Mouse (Mus musculus): ENCODE measurements around the gene Uvrag. TPM values are rescaled to one million over a fixed set of nuclear protein-coding genes. Genes with fewer than 3 reads are reported as not detected.

Gene Uvrag
- total and polyA plus RNA-seq, 3 experiments, result 15.0 to 19.5 TPM; not detected in 1

GRCm38 (mm10) chr7:99116781-99117180 is 24.2 kb downstream of the Uvrag start:
- H3K36me3 ChIP-seq (ENCODE audit: control insufficient read depth in 1 of 2, insufficient read depth in 2 of 2, low read length in 2 of 2), result 0 out of 4 replicates have a peak, but pooled peaks cover 0 to 2% of the 10 kb centered on the region in 2 experiments
- H3K4me3 ChIP-seq (ENCODE audit: control insufficient read depth in 1 of 2, insufficient read depth in 1 of 2, low read depth in 2 of 2, low read length in 2 of 2), result no peak overlapping the region
- no peaks in the 10 kb centered on the region for H3K27me3 ChIP-seq (ENCODE audit: control insufficient read depth in 1 of 2, insufficient read depth in 2 of 2, low read length in 2 of 2)
- H3K79me2 ChIP-seq (ENCODE audit: control insufficient read depth, insufficient read depth, low read length, poor library complexity), result no peaks in the 10 kb centered on the region; the same call in 1 of the 2 replicates
- no peaks in the 10 kb centered on the region for H3K4me1 ChIP-seq (ENCODE audit: control insufficient read depth in 1 of 2, insufficient read depth in 2 of 2, low read length in 2 of 2)
- no peak for DNase-seq (ENCODE audit: low read depth, low spot score)
- no peak overlapping the region for H3K9ac ChIP-seq (ENCODE audit: control insufficient read depth, low read depth, low read length, poor library complexity, severe bottlenecking)
- no peaks in the 10 kb centered on the region for H3K9me3 ChIP-seq (replicated peaks; ENCODE audit: insufficient read depth, low read length)
- TF ChIP-seq TAL1 (IDR thresholded peaks at IDR 0.05; ENCODE audit: low read length) (no peak), ETS1 (IDR thresholded peaks at IDR 0.05; ENCODE audit: low read depth, low read length) (no peak), ZNF384 (IDR thresholded peaks at IDR 0.05; ENCODE audit: low read depth, low read length) (no peak), JUND (IDR thresholded peaks at IDR 0.05; ENCODE audit: low read depth, low read length) (no peak), NRF1 (IDR thresholded peaks at IDR 0.05; ENCODE audit: insufficient read depth, low read depth, low read length, poor library complexity, severe bottlenecking) (no peak), MAZ (IDR thresholded peaks at IDR 0.05; ENCODE audit: low read depth, low read length) (no peak), UBTF (IDR thresholded peaks at IDR 0.05; ENCODE audit: borderline replicate concordance, insufficient read depth, low read depth, low read length) (no peak), RCOR1 (IDR thresholded peaks at IDR 0.05; ENCODE audit: low read depth, low read length) (no peak), MYB (IDR thresholded peaks at IDR 0.05; ENCODE audit: low read depth, low read length) (no peak), EP300 (IDR thresholded peaks at IDR 0.05; ENCODE audit: low read depth in 1 of 2, low read length in 2 of 2) (no peak), ELF1 (IDR thresholded peaks at IDR 0.05; ENCODE audit: low read depth, low read length) (no peak), HCFC1 (IDR thresholded peaks at IDR 0.05; ENCODE audit: low read depth, low read length) (no peak), POLR2A (IDR thresholded peaks at IDR 0.05; ENCODE audit: control insufficient read depth in 1 of 2, insufficient read depth in 1 of 2, low read depth in 1 of 2, low read length in 2 of 2, poor library complexity in 1 of 2) (no peak), GABPA (IDR thresholded peaks at IDR 0.05; ENCODE audit: low read depth, low read length) (no peak), MYC (IDR thresholded peaks at IDR 0.05; ENCODE audit: low read depth, low read length) (no peak), SIN3A (IDR thresholded peaks at IDR 0.05; ENCODE audit: low read length) (no peak), CHD2 (IDR thresholded peaks at IDR 0.05; ENCODE audit: low read length) (no peak)
- no peak overlapping the region for H3K27ac ChIP-seq (ENCODE audit: control insufficient read depth, low read depth, low read length)

GRCm38 (mm10) chr7:99114006-99114726 is 26.8 kb downstream of the Uvrag start:
- H3K79me2 ChIP-seq (ENCODE audit: control insufficient read depth, insufficient read depth, low read length, poor library complexity), result no peaks in the 10 kb centered on the region
- TF ChIP-seq CHD1 (IDR thresholded peaks at IDR 0.05; ENCODE audit: low read depth, low read length), result no peak
- no peak for TF ChIP-seq NRF1 (IDR thresholded peaks at IDR 0.05; ENCODE audit: insufficient read depth, low read depth, low read length, poor library complexity, severe bottlenecking)
- TF ChIP-seq ZKSCAN1 (IDR thresholded peaks at IDR 0.05; ENCODE audit: low read depth, low read length), result no peak
- no peak for TF ChIP-seq RAD21 (IDR thresholded peaks at IDR 0.05; ENCODE audit: low read depth, low read length)
- no peak for TF ChIP-seq TAL1 (IDR thresholded peaks at IDR 0.05; ENCODE audit: low read length)
- TF ChIP-seq GATA1 (IDR thresholded peaks at IDR 0.05; ENCODE audit: low read depth, low read length), result no peak
- no peak for TF ChIP-seq MYC (IDR thresholded peaks at IDR 0.05; ENCODE audit: low read depth, low read length)
- TF ChIP-seq POLR2AphosphoS2 (IDR thresholded peaks at IDR 0.05; ENCODE audit: low read length), result no peak
- no peak for TF ChIP-seq BHLHE40 (IDR thresholded peaks at IDR 0.05; ENCODE audit: borderline replicate concordance, low read depth, low read length)
- H3K4me3 ChIP-seq (ENCODE audit: control insufficient read depth in 1 of 2, insufficient read depth in 1 of 2, low read depth in 2 of 2, low read length in 2 of 2), result no peak overlapping the region
- H3K9ac ChIP-seq (ENCODE audit: control insufficient read depth, low read depth, low read length, poor library complexity, severe bottlenecking), result no peak overlapping the region
- no peak for DNase-seq (ENCODE audit: low read depth, low spot score)
- H3K36me3 ChIP-seq (ENCODE audit: control insufficient read depth in 1 of 2, insufficient read depth in 2 of 2, low read length in 2 of 2), result peaks cover 0 to 2% of the 10 kb centered on the region in 2 experiments; a peak in 1 of 4 replicates
- no peaks in the 10 kb centered on the region for H3K9me3 ChIP-seq (replicated peaks; ENCODE audit: insufficient read depth, low read length)
- no peaks in the 10 kb centered on the region for H3K27me3 ChIP-seq (ENCODE audit: control insufficient read depth in 1 of 2, insufficient read depth in 2 of 2, low read length in 2 of 2)
- H3K4me1 ChIP-seq (ENCODE audit: control insufficient read depth in 1 of 2, insufficient read depth in 2 of 2, low read length in 2 of 2), result no peaks in the 10 kb centered on the region
- H3K27ac ChIP-seq (ENCODE audit: control insufficient read depth, low read depth, low read length), result no peak overlapping the region
